Mouse (Mus musculus) adrenal gland, adult 18-20 months (tissue): ENCODE data around the gene Spata31d1b. TPM values are rescaled to one million over a fixed set of nuclear protein-coding genes. Genes with fewer than 3 reads are reported as not detected.

ENCODE experiments used
- DNase-seq, 2 experiments: peaks; one replicate each; pipeline ENCODE4 v3.0.0; 2021 to 2022; ENCODE audit warnings: low spot score in 2 of 2
- total RNA-seq, 2 experiments: library from RNA; stranded (reverse); gene quantifications; 1 replicate in 1 of 2; 2 replicates in 1 of 2; pipeline ENCODE4 v1.2.3; 2021

Spata31d1b gene
- total RNA-seq, 2 experiments from 2014 or later: not detected

GRCm38 (mm10) chr13:59746164-59746563 lies 34.1 kb downstream of the Spata31d1b start:
- no peak for DNase-seq

DNA sequence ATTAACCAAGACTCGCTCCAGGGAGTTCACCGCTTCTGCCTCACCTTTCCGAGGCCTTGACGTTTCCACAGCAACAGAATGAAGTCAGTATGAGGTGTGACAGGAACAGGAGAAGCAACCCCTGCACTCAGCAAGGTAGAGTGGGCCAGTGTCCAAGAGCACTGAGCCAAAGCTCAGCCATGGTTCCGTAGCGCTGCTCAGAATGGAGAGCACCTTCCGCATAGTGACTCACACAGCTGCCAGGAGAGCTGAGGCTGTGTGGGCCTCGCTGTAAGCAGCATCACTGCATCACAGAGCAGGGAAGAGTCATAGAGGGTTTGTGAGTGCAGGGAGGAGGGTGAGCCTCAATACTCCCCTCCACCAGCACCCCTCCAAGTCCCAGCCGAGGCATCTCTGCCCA lies 34.6 kb downstream of the Spata31d1b start, which contains the start of gene 1700014D04Rik:
1700014D04Rik (minus strand) TSS at position 42 of the 400 bp plus-strand sequence.
- no peak for DNase-seq

DNA sequence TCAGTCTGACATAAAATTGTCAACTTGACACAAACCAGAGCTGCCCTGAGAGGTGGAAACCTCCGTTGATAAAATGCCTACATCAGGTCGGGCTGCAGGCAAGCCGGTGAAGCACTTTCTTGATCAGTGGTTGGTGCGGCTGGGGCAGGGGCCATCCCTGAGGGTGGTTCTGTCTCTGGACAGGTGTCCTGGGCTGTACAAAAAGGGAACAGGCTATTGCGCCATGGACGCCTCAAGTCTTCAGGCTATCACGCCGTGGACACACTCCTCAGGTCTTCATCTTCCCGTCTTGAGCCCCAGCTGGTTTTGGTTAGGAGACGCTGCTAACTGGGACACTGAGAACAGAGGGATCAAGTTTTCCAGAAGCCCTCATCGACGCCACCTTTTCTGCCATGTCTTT lies 38.2 kb downstream of the Spata31d1b start:
- no peak for DNase-seq

DNA sequence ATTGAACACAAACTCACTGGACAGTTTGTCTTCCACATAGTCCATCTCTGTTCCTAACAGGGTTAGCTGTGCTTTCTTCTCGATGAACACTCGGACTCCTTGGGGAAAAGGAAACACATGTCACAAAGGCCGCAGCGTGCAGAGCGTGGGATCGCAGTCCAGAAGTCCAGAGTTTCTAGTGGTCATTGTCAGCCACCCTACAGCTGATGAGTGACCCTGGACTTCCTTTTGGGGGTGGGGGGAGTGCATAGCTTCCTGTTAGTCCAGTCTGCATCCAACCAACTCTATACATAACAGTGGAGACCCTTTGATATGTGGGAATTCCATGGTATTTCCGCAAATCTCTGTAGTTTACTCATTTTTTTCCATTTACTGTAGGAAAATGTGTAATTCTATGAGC lies 44.8 kb downstream of the Spata31d1b start:
- no peak for DNase-seq

GRCm38 (mm10) chr13:59762791-59763190 lies 50.7 kb downstream of the Spata31d1b start:
- no peak for DNase-seq

DNA sequence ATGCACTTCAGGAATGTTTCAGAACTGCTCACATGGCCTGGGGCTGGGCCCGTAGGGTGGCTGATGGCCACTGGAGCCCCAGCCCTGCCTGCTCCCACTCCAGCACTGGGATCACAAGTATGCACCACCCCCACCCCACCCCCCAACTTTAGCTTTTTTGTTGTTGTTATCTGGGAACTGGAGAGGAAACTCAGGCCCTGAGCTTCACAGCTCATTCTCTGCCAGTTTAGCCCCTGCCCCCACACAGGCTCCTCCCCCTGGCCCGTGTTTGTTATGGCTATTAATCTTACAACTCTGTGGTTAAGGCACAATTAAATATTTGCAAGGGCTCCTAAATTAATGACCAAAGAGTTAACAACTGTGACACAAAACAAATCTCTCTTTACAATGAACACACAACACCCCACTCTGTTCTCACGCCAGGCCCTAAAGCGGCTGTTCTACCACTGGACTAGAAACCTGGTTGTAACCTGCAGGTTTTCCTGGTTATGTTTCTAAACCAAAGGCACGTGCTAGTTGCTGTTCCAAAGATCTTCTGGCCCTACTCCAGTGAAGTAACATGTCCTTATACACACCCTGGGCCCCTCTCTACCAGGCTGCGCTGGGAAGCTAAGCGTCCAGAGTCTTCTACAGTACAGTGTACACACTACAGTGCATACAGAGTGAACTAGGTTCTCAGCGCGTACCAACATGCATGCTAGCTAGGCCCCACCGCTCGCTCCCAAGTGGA lies 54.9 kb downstream of the Spata31d1b start:
- DNase-seq: no peak

DNA sequence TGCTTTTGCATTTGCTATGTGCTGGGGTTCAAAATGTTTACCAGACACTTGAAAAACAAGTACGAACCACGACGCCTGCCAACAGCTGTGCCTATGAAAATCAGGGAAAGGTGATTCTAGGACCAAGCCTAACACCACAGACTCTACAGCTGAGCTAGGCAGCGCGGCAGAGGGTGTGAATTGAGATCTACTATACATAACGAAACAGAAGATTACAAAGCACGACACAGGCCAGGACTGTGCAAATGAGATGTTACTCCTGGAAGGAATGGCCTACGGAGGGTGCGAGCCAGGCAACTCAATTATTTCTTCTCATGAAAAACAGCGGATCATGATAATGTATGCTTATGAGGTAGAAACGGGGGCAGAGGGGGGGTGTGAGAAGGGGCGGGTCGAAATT lies 56.4 kb downstream of the Spata31d1b start:
- no peak for DNase-seq

Other genes with a start within 250 kb of the Spata31d1b start
- gene Agtpbp1, start 127.1 kb upstream of the Spata31d1b start, total RNA-seq: 10 to 100 TPM; 35.6 to 46.0 TPM
- gene Naa35, start 127.0 kb upstream of the Spata31d1b start, total RNA-seq: 10 to 100 TPM; 68.8 to 70.2 TPM
- gene Golm1, start 36.5 kb upstream of the Spata31d1b start, total RNA-seq: 1 to 10 TPM; 4.9 to 8.2 TPM
- not detected for gene 4921517D22Rik, start 18.2 kb upstream of the Spata31d1b start, total RNA-seq
- gene Spata31d1a, start 2.0 kb upstream of the Spata31d1b start, total RNA-seq: not detected
- gene Spata31d1d, start 19.5 kb downstream of the Spata31d1b start, total RNA-seq: not detected
- not detected for gene 1700014D04Rik, start 34.5 kb downstream of the Spata31d1b start, total RNA-seq
- 100 to 1,000 TPM; 105 to 135 TPM for gene Isca1, start 57.5 kb downstream of the Spata31d1b start, total RNA-seq
- not detected for gene Gm49354, start 70.0 kb downstream of the Spata31d1b start, total RNA-seq
- gene Tut7, start 110.9 kb downstream of the Spata31d1b start, total RNA-seq: 10 to 100 TPM; 63.0 to 64.1 TPM